Mouse (Mus musculus): ENCODE measurements at regions not wholly inside any gene's neighbourhood (a gene's known extent, or its start where the extent isn't known, plus 50 kb on each side); places are given as distances from the start of the nearest gene placed in this dataset.

- no peak for DNase-seq
Observed at GRCm38 (mm10) chr17:52448701-52449100, 153.8 kb upstream of the Kcnh8 start.

DNA sequence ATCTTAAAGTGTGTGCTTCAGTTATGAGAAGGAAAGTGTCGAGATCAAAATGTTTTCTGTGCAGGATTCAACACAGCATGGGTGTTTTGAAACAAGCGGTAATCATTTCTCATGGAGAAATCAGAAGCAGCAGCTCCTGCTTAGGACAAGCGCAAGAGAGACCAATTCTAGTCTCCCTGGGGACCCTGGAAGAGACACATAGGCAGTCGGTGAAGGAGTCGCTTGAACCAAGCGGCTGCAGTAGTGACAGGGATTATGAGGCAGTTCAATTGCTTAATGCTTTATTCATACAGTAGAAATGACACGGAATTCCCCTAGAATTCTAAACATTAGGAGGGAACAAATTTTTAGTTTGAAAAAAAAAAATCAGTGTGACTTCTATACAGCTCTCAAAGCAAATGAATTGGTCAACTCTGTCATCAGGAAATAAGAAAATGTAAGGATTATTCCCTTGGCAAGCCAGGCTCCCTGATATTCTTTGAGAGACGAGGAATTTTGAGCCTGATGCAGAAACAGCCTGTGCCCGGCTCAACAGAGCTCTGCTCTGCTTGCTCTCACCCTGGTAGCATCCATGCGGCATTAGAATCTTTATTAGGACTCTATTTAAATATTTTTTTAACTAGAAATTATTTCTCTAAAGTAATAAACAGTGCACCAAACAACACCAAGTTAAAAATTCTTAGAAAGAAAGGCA is 143.1 kb upstream of the Kcnh8 start:
- DNase-seq = no peak

- DNase-seq = no peak
Observed at GRCm38 (mm10) chr17:52459997-52460387, 142.5 kb upstream of the Kcnh8 start.

- DNase-seq = no peak
Observed at GRCm38 (mm10) chr17:52461264-52461663, 141.2 kb upstream of the Kcnh8 start.

GRCm38 (mm10) chr17:52461709-52462141 is 140.8 kb upstream of the Kcnh8 start:
- peak; percentile 6 to 21 for DNase-seq

DNA sequence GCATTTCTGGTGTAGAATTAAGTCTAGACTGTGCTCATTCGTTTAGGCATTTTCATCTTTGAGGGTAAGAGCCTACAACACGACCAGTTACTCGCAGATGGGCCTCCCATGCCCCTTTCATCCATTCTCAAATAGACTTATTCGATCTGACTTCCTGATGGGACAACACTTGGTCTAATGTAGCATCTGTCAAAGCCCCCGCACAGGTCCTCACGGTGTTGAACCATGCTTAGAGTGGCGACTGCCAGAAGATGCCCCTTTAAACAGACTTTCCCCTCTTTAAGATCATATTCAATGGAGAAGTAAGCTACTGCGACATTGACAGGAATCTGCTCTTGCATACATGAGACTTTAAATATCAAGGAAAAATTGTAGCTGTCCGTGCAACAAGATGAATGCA is 140.1 kb upstream of the Kcnh8 start:
- DNase-seq = no peak

- DNase-seq = no peak
Observed at GRCm38 (mm10) chr17:52468464-52468863, 134.0 kb upstream of the Kcnh8 start.

- peak in 1 of 2 experiments; percentile 4 for DNase-seq
Observed at GRCm38 (mm10) chr17:52479327-52480086, 123.0 kb upstream of the Kcnh8 start.

- no peak for DNase-seq
Observed at GRCm38 (mm10) chr17:52480087-52480638, 122.3 kb upstream of the Kcnh8 start.

GRCm38 (mm10) chr17:52506760-52507159 is 95.7 kb upstream of the Kcnh8 start:
- no peak for DNase-seq

GRCm38 (mm10) chr17:52530260-52530659 is 72.2 kb upstream of the Kcnh8 start:
- DNase-seq = no peak
